Mouse (Mus musculus) CH12F3 (cell line): ENCODE measurements around the gene Vps18.

Source experiments
- in situ Hi-C: fragments of 300-500 bp; cut with MboI; formaldehyde crosslinking; loops from 2 replicates; pipeline ENCODE4 v1.14.3; 2020; ENCODE audit warnings: low sequenced_read_pairs

Vps18 gene

GRCm38 (mm10) chr2:119318043-119318710, 29.6 kb downstream of the Vps18 start:
- in situ Hi-C loops: no loop called here

GRCm38 (mm10) chr2:119320571-119320970, 32.0 kb downstream of the Vps18 start:
- in situ Hi-C loops: no loop called here

- in situ Hi-C loops: no loop called here
Measured at GRCm38 (mm10) chr2:119321771-119322586, 33.4 kb downstream of the Vps18 start.

- in situ Hi-C loops: no loop called here
Measured at GRCm38 (mm10) chr2:119322587-119323300, 34.2 kb downstream of the Vps18 start.

- in situ Hi-C loops: no loop called here
Measured at GRCm38 (mm10) chr2:119323866-119324575, 35.5 kb downstream of the Vps18 start.

- in situ Hi-C loops: no loop called here
Measured at GRCm38 (mm10) chr2:119324576-119325318, 36.2 kb downstream of the Vps18 start.

- in situ Hi-C loops: no loop called here
Measured at GRCm38 (mm10) chr2:119325568-119326143, 37.1 kb downstream of the Vps18 start, which contains the start of gene Dll4. Dll4 (plus strand) TSS chr2:119325784.

- in situ Hi-C loops: no loop called here
Measured at GRCm38 (mm10) chr2:119326161-119327101, 37.9 kb downstream of the Vps18 start.

- in situ Hi-C loops: no loop called here
Measured at GRCm38 (mm10) chr2:119327102-119327480, 38.6 kb downstream of the Vps18 start.

GRCm38 (mm10) chr2:119327942-119328526, 39.5 kb downstream of the Vps18 start:
- in situ Hi-C loops: no loop called here

- in situ Hi-C loops: no loop called here
Measured at GRCm38 (mm10) chr2:119328546-119328945, 40.0 kb downstream of the Vps18 start.

- in situ Hi-C loops: no loop called here
Measured at GRCm38 (mm10) chr2:119329123-119329817, 40.7 kb downstream of the Vps18 start.

- in situ Hi-C loops: no loop called here
Measured at GRCm38 (mm10) chr2:119330795-119331194, 42.3 kb downstream of the Vps18 start.

GRCm38 (mm10) chr2:119332177-119332661, 43.7 kb downstream of the Vps18 start:
- in situ Hi-C loops: no loop called here

- in situ Hi-C loops: no loop called here
Measured at GRCm38 (mm10) chr2:119334135-119334534, 45.6 kb downstream of the Vps18 start.

- in situ Hi-C loops: no loop called here
Measured at GRCm38 (mm10) chr2:119334964-119335525, 46.5 kb downstream of the Vps18 start.

GRCm38 (mm10) chr2:119335535-119335934, 47.0 kb downstream of the Vps18 start:
- in situ Hi-C loops: no loop called here
